Mouse (Mus musculus): ENCODE results near the gene Crtc3. TPM values are rescaled to one million over a fixed set of nuclear protein-coding genes. Genes with fewer than 3 reads are reported as not detected.
A peak's percentile ranks its signal among the peaks of the same experiment; 100 is the strongest.

The Crtc3 gene
- polyA plus RNA-seq, 1 experiment from 2014 or later = 7.9 TPM

DNA sequence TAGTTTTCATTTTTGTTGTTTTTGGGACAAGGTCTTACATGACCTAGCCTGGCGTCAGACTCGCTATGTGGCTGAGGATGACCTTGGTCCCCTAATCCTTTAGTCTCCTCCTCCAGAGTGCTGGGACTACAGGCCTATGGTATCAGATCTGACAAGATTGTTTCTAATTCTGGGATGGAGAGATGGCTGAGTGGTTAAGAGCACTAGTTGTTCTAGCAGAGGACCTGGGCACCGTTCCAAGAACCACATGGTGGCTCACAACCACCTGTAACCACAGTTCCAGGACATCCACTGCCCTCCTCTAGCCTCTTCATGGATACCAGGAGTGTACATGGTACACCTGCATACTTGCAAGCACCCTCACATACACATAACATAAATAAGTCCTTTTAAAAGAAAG, 132.5 kb downstream of the Crtc3 start:
- no peak overlapping the region for H3K4me3 ChIP-seq (ENCODE audit: low read depth, low read length)
- no peaks in the 10 kb centered on the region for H3K27me3 ChIP-seq (replicated peaks; ENCODE audit: control insufficient read depth, insufficient read depth, low read length)
- ATAC-seq (no peak), DNase-seq (ENCODE audit: low spot score) (peak; percentile 6)
- WGBS = 92% methylated on average over 3 of the region's 3 CpGs
- no peaks in the 10 kb centered on the region for H3K9me3 ChIP-seq (replicated peaks; ENCODE audit: control insufficient read depth, low read length)
- H3K4me2 ChIP-seq (ENCODE audit: low read length) = no peak overlapping the region
- H3K9ac ChIP-seq (ENCODE audit: low read length) = no peak overlapping the region
- H3K4me1 ChIP-seq (ENCODE audit: control insufficient read depth, insufficient read depth, low read length) = no peaks in the 10 kb centered on the region
- H3K27ac ChIP-seq (ENCODE audit: low read depth, low read length) = no peak overlapping the region
- H3K36me3 ChIP-seq (ENCODE audit: control insufficient read depth, insufficient read depth, low read length) = no peaks in the 10 kb centered on the region

DNA sequence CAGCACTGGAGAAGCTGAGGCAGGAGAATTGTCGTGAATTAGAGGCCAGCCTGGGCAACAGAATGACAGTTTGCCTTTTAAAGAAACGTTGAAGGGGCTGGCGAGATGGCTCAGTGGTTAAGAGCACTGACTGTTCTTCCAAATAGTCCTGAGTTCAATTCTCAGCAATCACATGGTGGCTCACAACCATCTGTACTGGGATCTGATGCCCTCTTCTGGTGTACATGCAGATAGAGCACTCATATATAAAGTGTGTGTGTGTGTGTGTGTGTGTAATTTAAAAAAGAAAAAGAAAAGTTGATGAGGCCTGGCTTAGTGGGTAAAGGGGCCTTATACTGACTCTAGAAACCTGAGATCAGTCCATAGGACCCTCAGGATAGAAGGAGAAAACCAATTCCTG, 133.5 kb downstream of the Crtc3 start:
- H3K9ac ChIP-seq (ENCODE audit: low read length) = no peak overlapping the region
- WGBS = 73% methylated on average over 3 of the region's 3 CpGs
- H3K27ac ChIP-seq (ENCODE audit: low read depth, low read length) = no peak overlapping the region
- H3K9me3 ChIP-seq (replicated peaks; ENCODE audit: control insufficient read depth, low read length) = no peaks in the 10 kb centered on the region
- H3K4me3 ChIP-seq (ENCODE audit: low read depth, low read length) = no peak overlapping the region
- no peaks in the 10 kb centered on the region for H3K4me1 ChIP-seq (ENCODE audit: control insufficient read depth, insufficient read depth, low read length)
- ATAC-seq (no peak), DNase-seq (ENCODE audit: low spot score) (no peak)
- H3K4me2 ChIP-seq (ENCODE audit: low read length) = no peak overlapping the region
- H3K27me3 ChIP-seq (replicated peaks; ENCODE audit: control insufficient read depth, insufficient read depth, low read length) = no peaks in the 10 kb centered on the region
- H3K36me3 ChIP-seq (ENCODE audit: control insufficient read depth, insufficient read depth, low read length) = no peaks in the 10 kb centered on the region

DNA sequence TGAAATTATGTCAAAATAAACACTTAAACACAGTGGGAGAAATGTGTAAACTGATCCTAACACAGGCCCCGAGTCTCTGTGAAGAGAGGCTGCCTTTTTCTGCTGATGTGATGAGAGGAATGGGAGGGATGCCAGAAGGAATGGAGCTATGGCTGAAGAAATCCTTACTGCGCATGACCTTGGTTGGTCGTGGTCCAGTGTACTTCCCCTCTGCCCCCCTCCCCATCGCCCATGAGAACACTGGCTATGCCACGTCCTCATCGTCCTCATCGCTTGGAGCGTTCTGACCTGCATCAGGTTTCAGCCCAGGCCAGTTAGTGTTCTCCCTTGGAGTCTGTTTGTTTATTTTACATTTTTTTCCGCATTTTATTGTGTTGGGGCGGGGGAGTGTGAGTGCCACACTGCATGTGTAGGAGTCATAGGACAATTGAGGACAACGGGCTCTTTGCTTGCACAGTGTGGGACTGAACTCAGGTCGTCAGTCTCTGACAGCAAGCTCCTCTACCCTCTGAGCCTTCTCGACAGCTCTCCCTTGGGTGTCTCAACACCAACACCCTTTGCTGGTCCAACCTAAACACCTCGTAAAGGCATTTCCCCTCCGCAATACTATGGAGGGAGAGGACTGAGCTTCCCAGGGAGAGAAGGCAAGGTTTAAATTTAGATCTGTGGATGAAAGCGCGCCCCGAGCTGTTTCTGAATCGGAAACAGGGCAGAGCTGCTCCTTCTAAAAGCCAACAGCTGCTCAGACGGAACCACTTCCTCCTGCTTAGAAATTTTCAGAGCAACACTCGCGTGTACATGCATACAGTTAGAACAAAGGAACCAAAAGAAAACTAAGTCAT, 134.3 kb downstream of the Crtc3 start:
- Histone ChIP-seq H3K4me1 (ENCODE audit: control insufficient read depth, insufficient read depth, low read length) (no peaks in the 10 kb centered on the region), H3K36me3 (ENCODE audit: control insufficient read depth, insufficient read depth, low read length) (no peaks in the 10 kb centered on the region), H3K27me3 (replicated peaks; ENCODE audit: control insufficient read depth, insufficient read depth, low read length) (no peaks in the 10 kb centered on the region), H3K27ac (ENCODE audit: low read depth, low read length) (no peak overlapping the region), H3K9me3 (replicated peaks; ENCODE audit: control insufficient read depth, low read length) (no peaks in the 10 kb centered on the region), H3K9ac (ENCODE audit: low read length) (no peak overlapping the region), H3K4me2 (ENCODE audit: low read length) (no peak overlapping the region), H3K4me3 (ENCODE audit: low read depth, low read length) (no peak overlapping the region)
- 76% methylated on average over 22 of the region's 22 CpGs for WGBS
- no peak for ATAC-seq
- peak; percentile 5 for DNase-seq (ENCODE audit: low spot score)

DNA sequence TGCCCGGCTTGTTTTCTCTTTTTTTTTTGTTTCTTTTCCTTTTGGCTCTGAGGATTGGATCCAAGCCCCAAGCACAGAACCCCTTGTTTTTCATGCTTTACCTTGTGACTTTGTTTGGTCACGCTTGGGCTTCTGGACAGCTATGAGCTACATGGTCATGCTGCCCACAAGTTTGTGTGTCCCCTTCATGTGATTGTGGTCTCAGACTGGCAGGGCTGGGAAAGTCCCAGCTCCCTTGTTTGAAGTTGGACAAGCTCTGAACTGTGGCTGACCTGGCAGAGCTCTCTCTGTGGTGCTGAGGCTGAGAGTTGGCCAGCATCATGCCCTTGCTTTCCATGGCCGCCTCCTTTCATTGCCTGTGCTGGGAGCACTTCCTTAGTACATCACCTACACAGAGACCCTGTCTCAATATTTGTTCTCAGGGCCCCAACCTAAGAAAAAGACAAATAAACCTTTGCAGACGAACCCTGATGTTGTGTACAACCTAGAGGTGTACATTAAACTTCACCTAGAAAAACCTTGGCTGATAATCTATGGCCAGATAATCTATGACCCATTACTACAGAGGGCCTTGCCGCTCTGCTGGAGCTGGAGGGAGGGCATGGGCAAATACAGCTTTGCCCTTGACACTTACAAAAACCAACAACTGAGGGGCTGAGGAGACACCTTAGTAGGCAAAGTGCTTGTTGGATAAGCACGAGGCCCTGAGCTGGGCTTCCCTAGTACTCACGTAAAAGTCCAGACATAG, 140.0 kb downstream of the Crtc3 start:
- Histone ChIP-seq H3K27me3 (replicated peaks; ENCODE audit: control insufficient read depth, insufficient read depth, low read length) (no peaks in the 10 kb centered on the region), H3K4me1 (ENCODE audit: control insufficient read depth, insufficient read depth, low read length) (no peaks in the 10 kb centered on the region), H3K4me3 (ENCODE audit: low read depth, low read length) (no peak overlapping the region), H3K4me2 (ENCODE audit: low read length) (no peak overlapping the region), H3K9me3 (replicated peaks; ENCODE audit: control insufficient read depth, low read length) (no peaks in the 10 kb centered on the region), H3K36me3 (ENCODE audit: control insufficient read depth, insufficient read depth, low read length) (no peaks in the 10 kb centered on the region), H3K27ac (ENCODE audit: low read depth, low read length) (no peak overlapping the region), H3K9ac (ENCODE audit: low read length) (no peak overlapping the region)
- WGBS = 82% methylated on average over 7 of the region's 7 CpGs
- ATAC-seq (no peak), DNase-seq (ENCODE audit: low spot score) (no peak)

DNA sequence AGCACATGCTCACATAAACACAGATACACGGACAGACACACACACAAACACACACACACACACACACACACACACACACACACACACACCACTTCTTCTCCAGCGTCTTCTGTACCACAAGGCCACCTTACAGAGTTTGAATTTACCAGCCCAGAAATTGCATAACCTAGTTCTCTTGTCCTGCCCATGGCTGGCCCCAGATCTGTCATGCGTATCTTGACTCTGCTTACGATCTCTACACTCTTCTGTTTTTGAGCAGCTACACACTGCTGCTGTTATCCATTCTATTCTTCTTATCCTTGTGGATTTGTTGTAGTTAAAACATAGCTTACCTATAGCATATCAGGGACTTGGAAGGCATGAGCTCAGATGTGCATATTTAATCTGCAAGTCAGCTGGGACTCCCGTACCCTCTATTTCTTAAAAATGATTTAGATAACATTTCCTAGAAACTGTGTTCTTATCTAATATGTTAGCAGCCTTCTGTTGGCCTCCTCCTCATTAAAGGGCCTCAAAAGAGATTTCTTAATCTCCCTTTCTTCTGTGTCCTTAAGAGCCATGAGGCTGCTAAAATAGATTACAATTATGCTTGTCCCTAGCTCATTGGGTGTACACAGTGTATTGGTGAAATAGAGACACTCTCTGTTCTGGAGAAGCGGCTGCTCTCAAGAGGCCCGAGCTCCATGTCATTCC, 146.4 kb downstream of the Crtc3 start:
- ATAC-seq = no peak
- H3K9ac ChIP-seq (ENCODE audit: low read length) = no peak overlapping the region
- DNase-seq (ENCODE audit: low spot score) = no peak
- no peak overlapping the region for H3K4me2 ChIP-seq (ENCODE audit: low read length)
- H3K27me3 ChIP-seq (replicated peaks; ENCODE audit: control insufficient read depth, insufficient read depth, low read length) = no peaks in the 10 kb centered on the region
- H3K4me1 ChIP-seq (ENCODE audit: control insufficient read depth, insufficient read depth, low read length) = no peaks in the 10 kb centered on the region
- 81% methylated on average over 7 of the region's 7 CpGs for WGBS
- H3K9me3 ChIP-seq (replicated peaks; ENCODE audit: control insufficient read depth, low read length) = no peaks in the 10 kb centered on the region
- H3K27ac ChIP-seq (ENCODE audit: low read depth, low read length) = no peak overlapping the region
- H3K36me3 ChIP-seq (ENCODE audit: control insufficient read depth, insufficient read depth, low read length) = no peaks in the 10 kb centered on the region
- H3K4me3 ChIP-seq (ENCODE audit: low read depth, low read length) = no peak overlapping the region

DNA sequence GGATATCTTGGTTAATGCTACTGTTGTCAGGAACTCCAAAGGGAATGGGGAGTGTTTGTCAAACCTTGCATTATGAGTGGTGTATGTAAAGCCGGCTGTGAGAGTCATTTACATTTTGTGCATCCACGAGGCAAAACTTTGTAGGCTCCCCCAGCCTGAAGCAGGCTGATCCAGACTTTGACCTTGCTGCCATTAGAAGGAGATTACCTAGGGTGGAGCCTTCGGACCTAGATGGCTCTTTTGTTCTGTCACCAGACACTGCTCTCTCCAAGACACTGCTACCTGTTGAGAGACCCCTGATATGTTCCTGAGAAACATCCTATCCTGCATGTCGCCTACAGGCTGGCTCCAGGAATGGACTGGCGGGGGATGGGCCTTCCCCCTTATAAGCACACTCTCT, 149.1 kb downstream of the Crtc3 start:
- no peaks in the 10 kb centered on the region for H3K36me3 ChIP-seq (ENCODE audit: control insufficient read depth, insufficient read depth, low read length)
- WGBS = 74% methylated on average over 5 of the region's 5 CpGs
- ATAC-seq = no peak
- H3K9ac ChIP-seq (ENCODE audit: low read length) = no peak overlapping the region
- no peaks in the 10 kb centered on the region for H3K27me3 ChIP-seq (replicated peaks; ENCODE audit: control insufficient read depth, insufficient read depth, low read length)
- H3K4me2 ChIP-seq (ENCODE audit: low read length) = no peak overlapping the region
- H3K27ac ChIP-seq (ENCODE audit: low read depth, low read length) = no peak overlapping the region
- no peaks in the 10 kb centered on the region for H3K4me1 ChIP-seq (ENCODE audit: control insufficient read depth, insufficient read depth, low read length)
- H3K4me3 ChIP-seq (ENCODE audit: low read depth, low read length) = no peak overlapping the region
- DNase-seq (ENCODE audit: low spot score) = no peak
- H3K9me3 ChIP-seq (replicated peaks; ENCODE audit: control insufficient read depth, low read length) = no peaks in the 10 kb centered on the region

Other genes starting within 250 kb of the Crtc3 start
- gene Blm, start 153.8 kb downstream of the Crtc3 start, polyA plus RNA-seq (2014; fragmentation: Nextera tagmentation; extraction: Ambion mirVana) = 11.3 and 12.6 TPM in 2 replicates
- gene Iqgap1, start 137.1 kb upstream of the Crtc3 start, polyA plus RNA-seq (2014; fragmentation: Nextera tagmentation; extraction: Ambion mirVana) = 16.5 and 21.5 TPM in 2 replicates
- gene Zscan2, start 172.0 kb upstream of the Crtc3 start, polyA plus RNA-seq (2014; fragmentation: Nextera tagmentation; extraction: Ambion mirVana) = 5.6 and 5.7 TPM in 2 replicates
- gene Wdr73, start 212.4 kb upstream of the Crtc3 start, polyA plus RNA-seq (2014; fragmentation: Nextera tagmentation; extraction: Ambion mirVana) = 36.3 and 38.1 TPM in 2 replicates
- gene Nmb, start 216.2 kb upstream of the Crtc3 start, polyA plus RNA-seq (2014; fragmentation: Nextera tagmentation; extraction: Ambion mirVana) = 3.8 and 7.9 TPM in 2 replicates

Measured in forebrain, embryonic 14.5 days (tissue).